Mouse (Mus musculus) right cerebral cortex, postnatal 25 days (tissue): ENCODE data around the gene Iqcc.

ENCODE experiments used
- DNase-seq: peaks from one replicate; pipeline ENCODE4 v3.0.0; 2022

Iqcc gene

DNA sequence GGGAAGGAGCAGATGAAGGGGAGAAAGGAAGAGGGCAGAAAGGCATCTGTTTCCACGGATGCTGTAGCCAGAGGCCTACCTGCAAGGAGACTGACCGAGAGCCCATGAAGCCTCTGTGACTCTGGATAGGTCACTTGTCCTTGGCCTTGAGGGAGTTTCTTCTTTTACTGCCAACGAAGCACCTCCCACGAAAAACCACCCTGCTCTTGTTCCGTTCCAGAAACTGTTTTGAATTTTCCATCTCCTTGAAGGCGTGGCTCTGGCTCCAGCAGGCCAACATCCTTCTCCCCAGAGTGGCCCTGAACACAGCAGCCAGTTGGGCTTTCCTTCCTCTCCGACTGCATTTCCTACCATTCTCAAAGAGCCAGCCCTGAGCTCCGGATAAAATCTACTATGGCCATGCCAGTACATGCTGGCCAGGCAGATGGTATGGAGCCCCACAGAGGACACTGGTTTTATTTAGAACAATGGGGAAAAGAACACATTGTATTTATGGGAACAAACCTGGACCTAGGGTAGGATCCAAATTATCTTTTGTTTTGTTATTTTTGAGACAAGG, 2.5 kb upstream of the Iqcc start:
- no peak for DNase-seq

DNA sequence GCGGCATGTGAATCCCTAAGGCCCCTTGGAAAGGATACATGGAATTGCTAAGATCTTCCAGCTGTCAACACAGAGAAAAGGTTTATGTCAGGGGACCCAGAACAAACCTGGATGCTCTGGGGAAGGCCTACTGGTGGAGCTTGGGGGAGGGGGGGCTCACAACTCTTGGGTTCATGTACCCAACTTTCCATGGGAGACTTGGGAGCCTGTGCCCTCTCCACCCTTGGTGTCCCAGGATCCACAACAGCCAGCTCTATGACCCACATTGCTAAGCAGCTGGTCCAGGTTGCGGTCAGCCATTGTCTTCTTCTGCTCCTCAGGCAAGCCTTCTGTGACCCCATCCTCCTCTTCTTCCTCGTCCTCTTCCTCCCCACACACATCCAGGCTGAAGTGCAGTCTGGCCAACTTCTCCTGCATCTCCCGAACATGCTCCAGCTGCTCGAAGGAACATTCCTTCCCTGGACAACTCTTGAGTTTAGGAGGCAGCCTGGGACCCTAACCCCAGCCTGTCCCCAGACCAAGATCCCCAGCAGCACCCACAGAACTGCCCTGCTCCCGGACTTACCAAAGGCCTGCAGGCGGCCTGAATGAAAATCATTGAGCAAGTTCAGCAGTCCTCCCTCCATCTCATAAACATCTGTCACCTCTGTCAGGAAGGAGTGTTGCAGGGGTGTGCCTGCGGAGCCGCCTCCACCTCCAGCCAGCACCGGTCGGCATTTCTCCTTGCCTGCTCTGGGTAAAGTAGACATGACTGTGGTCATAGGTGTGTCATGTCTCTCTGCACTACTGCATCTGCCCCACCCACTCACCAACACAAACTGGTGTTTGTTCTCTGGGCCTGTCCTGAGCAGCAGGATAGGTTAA, 1.8 kb upstream of the Iqcc start:
- no peak for DNase-seq

DNA sequence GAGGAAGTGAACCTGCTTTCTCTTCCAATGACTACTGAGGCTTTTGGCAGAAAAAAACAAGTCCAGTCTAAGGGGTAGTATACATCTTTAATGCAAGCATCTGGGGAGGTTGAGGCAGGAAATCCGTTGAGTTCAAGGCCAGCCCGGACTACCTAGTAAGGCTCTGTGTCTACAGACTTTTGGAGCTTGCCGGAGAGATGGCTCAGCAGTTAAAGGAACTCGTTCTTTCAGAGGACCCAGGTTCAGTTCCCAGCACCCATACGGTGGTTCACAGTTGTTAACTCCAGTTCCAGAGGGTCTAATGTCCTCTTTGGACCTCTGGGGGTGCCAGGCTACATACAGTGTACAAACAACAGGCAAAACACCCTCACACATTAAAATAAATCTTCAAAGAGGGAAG, 868 bp downstream of the Iqcc start:
- DNase-seq = no peak

DNA sequence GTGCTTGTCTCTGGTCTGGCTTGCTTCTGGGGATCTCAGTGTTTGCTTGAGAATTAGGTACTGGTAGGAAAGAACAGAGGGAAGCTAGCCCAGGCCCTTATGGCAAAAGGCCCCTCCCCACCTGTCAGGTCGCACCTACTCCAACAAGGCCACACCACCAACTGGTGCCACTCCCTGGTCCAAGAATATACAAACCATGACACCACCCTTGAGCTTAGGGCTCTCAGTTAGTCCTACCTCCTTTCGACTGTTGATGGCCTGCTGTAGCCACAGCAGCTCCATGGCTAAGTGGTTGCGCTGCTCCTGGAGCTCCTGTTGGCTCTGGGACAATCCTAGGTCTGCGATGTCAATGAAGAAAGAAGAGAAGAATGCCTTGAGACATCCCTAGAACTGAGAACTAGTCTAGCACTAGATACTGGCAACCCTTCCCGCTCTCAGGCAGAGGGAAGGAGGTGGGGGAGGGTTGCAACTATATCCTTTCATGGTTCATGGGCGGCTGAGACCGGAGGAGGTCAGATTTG, 1.7 kb downstream of the Iqcc start:
- DNase-seq = no peak

DNA sequence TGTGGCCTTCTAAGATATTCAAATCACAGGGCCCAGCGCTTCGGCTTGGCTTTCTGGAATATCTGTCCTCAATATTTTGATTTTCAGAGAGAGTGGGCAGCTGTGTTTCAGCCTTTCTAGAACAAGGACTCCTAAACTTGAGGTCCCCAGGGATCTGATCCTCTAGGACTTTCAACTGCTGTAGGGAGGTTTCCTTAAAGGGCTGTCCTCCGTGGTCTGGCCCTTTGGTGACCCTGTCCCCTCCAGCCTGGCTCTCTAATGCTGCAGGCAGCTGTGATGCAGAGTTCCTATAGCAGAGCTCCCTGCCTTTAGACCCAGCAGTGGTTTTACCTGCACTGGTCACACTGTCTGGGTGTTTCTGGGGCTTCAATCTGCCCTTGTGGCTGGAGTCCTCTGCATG, 2.3 kb downstream of the Iqcc start:
- DNase-seq = no peak

DNA sequence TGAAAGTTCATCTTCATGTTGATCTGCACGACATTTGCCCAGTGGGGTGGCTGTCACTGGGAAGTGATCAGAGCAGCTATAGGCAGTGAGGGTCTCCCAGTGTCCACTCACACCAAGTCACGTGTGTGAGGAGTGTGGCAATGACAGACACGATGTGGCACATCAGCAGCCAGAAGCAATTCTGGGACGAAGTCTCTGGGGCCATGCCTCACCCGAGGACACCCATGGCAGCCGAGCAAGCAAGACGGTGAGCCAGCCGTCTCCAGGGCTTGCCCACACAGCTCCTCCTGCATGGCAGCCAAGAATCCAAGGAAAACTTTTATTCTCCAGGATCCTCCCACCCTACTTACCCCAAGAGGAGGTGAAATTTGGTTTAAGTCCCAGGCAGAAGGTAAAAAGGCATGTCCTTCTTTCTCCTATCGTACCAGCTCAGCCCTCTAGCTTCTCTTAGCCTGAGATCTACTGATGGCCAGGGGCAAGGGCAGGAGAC, 3.1 kb downstream of the Iqcc start:
- no peak for DNase-seq

DNA sequence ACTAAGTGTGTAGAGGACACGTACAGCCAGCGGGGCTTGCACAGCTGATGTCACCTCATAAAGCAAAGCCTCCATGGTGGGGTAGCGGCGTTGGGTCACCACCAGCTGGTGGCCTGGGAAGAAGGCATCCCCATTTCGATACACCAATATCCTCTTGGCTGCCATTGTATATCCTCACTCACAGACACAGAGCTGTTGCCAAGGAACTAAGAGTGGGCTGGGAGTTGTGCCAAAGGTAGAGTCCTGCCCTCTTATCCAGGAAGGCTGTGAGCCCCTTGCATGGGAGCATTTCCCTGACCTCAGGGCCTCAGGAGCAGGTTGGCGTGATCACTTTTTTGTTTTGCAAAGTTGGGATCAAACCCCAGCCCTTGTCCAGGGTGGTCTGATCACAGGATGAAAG, 4.8 kb downstream of the Iqcc start, which contains the start of gene Dcdc2b:
Gene Dcdc2b, minus strand, starts transcription at position 165 of the 400 bp plus-strand sequence.
- DNase-seq = no peak

DNA sequence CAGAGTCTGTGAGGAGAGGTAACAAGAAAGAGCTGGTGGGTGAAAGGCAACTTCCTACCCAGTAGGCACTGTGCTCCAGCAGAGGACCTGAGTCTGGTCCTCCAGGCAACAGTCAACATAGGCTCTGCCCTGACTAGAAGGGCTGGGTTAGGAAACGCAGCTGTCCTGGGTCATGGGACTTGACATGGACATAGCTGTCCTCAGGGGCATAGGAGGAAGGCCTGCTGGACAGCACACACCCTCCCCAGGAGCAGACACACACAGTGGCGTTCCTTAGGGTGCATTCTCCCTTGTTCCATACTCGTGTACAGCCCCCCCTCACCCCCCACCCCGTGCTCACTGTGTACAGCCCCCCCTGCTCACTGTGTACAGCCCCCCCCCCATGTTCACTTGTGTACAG, 8.4 kb downstream of the Iqcc start:
- no peak for DNase-seq

DNA sequence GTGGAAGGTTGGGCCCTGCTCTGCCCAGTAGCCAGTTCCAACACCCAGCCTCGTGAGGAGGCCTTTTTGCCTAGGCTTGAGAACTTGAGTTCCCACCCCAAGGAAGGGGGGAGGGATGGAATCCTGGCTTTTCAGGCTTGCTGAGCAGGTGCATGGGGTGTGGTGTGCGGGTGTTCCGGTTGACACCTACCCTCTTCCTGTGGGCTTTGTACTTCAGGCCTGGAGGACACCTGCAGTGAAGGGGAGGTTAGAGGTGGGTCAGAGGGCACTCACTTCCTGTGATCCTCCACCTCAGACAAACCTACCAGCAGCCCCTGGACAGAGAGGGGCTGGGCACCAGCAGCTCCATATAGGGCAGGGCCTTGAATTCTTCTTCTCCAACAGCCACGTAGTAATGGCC, 8.9 kb downstream of the Iqcc start:
- DNase-seq = no peak

DNA sequence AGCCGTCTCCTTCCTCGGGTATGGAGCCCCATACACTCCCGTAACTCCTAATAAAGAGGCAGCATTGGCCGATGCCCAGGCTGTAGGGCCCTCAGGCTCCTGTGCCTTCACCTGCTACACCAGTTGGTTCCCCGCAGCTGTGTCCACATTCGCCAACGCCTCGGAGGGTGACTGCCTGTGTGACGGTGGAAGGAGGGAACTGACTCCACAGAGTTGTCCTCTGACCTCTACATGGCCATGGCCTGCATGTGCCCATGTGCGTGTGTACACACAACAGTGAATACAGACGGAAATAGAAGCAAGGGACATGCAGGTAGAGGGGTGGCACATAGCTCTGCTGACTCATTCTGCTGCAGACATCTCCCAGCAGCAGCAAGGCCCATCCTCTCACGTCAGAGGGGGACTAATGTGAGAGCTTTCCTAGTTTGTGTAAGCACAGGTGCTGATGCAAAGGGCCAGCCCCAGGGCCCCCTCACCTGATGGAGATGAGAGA, 9.7 kb downstream of the Iqcc start:
- DNase-seq = no peak

DNA sequence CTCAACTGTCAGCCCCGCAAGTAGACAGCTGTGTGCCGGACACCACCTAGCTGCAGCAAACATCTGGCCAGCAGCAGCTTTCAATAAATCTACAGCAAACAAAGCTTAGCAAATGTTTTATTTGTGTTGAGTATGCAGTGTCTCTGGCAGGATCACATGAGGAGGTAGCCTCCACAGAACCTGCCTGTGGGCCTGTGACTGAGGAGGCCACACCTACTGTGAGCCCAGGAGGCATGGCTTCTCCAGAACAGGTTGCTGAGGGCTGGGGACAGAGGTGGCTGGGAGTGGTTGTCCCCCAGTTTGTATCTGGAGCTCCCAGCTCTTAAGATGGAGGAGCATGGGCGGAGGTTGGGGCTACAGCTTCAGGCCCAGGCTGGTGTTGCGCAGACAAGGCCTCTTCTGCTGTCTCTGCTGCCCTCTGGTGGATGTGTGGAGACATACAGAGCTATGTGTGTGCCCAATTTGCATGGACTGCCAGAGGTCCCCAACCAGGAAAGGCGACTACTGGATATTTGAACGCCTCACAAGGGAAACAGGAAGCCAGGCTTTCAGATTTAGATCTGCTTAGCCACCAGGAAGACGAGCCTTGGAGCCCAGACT, 10.4 kb downstream of the Iqcc start:
- peak; percentile 78 for DNase-seq

DNA sequence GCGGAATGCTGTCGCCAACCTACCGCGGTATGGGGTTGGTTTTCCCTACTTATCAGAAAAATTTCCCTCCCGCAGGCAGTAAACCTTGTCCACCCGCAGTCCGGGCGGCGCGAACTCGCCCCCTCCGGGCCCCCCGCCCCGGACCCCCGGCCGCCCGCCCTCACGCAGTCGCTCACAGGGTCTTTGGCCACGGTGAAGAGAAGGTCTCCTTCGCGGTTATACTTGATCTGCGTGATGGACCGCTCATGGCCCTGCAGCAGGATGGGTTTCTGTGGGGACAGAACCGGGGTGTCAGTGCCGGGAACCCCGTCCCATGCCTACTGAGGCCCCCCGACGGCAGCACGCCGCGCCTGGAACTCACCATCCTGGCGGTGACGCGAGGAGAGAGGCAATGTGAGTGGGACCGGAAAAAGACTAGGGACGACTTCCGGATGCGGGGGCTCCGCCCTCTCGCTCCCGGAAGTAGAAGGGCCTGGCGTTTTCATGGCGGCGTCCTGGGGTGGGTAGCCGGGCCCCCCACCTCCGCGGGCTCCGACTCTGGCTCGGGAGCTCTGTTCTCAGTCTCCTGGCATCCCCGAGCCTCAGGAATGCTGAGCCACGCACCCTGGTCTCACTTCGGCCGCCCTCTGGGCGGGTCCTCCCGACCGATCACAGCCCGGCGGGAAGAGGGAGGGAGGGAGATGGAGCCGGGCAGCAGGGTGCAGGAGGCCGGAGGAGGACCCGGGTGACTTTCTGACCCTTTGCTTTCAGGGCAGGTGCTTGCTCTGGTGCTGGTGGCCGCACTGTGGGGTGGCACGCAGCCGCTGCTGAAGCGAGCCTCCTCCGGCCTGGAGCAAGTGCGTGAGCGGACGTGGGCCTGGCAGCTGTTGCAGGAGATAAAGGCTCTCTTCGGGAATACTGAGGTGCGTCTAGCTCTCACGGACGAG, 18.4 kb downstream of the Iqcc start, which contains the start of the genes Eif3i and Tmem234:
Gene Eif3i, minus strand, starts transcription at position 416 of the 926 bp plus-strand sequence.
Gene Tmem234, plus strand, starts transcription at position 436 of the 926 bp plus-strand sequence.
- DNase-seq = peak; percentile 84

DNA sequence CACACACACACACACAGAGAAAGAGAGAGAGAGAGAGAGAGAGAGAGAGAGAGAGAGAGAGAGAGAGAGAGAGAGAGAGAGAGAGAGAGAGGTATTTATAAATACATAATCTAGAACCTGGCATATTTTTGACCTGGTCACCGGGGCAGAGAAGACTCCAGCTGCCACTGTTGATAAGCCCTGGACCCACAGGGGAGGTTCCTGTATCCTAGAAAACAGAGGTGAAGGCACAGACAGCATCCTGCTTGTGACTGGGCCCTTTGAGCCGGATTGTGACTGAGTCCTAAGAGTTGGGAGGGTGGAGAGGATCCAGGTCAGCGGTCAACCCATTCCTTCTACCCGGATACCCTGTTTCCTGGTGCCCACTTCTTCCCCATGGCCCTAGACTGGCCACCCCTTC, 30.0 kb downstream of the Iqcc start:
- no peak for DNase-seq

DNA sequence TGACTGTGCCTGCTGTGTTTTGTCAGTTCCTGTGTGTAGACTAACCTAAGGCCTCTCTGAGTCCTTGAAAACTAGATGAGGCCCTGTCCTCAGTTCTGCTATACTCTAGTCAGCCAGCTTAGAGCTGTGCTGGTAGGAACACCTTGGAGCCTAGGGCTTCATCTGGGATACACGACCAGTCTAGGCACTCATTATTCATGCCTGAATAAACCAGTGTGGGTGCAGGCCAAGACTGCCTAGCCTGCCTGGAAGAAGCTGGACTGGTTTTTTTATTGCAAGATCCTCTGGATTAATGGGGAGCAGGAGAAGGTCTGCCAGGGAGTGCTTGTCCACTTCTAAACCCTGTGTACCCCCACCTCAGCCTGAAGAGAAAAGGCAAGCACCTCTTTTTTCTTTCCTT, 32.0 kb downstream of the Iqcc start:
- no peak for DNase-seq

DNA sequence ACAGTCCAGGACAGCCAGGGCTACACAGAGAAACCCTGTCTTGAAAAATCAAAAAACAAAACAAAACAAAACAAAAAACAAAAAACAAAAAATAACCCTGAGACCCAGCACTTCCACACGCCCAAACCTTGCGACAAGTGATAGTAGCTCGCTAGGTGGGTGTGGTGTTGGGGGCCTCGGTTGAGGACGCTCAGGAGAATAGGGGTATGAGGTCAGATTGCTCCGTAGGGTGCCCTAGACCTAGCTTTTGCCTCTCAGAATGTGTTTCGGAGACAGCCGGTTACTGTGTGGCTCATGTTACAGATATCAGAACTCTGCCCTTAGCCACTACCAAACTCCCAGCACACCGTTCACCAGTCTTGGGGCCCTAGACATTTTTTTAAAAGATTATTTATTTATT, 33.1 kb downstream of the Iqcc start:
- DNase-seq = no peak

DNA sequence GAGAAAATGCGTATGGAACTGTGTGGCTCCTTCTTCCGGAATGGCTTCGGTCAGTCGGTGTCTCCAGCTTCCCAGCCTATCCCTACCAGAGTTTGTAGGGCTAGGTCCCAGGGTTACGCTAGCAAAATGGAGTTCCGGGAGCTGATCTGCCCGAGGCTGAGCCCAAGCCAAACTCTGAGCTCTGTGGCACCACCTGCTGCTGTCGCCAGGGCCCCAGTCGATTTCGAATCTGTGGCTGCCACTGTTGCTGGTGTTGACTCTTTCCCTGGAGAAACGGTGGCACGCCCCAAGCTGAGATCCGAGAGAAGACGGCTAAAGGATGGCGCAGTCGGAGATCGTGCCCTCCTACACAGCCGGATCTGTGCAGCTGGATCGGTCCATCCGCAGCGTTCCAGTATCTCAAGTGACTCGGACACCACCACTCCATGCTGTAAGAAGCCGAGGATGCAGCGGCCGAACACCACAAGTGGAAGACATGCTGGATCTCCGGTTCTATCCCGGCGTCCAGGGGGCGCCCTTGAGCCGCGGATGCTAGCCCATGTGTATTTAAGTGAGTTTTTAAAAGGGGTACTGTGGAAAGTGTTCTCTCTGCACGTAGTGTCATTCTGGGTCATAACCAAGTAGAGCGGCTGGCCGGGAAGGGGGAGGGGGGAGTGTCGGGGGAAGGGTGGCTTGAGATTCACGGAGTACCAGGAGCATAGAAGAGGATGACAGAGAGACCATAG, 33.9 kb downstream of the Iqcc start:
- peak; percentile 78 for DNase-seq

DNA sequence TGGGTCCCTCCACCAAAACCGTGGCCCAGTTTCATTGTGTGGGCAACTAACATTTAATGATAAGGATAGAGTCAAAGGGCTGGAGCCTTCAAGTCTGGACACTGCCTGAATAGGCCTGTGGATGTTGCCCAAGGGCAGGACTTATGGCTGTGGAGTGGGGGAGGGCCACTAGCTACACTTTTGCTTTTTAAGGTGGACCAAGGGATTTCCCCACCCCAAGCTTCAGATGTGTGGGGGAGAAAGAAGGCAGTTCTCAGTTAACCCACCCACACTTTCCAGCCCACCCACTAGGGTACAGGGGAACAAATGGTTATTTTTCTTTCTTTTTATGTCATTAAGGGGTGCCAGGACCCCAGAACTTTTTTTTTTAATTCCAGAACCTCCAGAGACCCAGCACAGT, 34.5 kb downstream of the Iqcc start:
- no peak for DNase-seq

DNA sequence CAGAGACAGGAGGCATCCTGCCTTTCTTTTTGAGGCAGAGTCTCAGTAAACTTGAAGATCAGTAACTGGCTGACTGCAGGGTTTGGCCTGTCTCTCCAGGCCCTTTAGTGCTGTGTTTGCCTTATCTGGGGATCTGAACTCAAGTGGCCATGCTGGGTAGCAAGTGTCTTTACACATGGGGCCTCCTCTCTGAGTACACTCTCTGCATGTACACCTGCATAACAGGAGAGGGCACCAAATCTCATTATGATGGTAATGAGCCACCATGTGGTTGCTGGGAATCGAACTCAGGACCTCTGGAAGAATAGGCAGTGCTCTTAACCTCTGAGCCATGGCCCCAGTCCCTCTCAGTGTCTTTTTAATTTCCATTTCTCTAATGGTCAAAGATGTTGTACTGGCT, 36.6 kb downstream of the Iqcc start:
- no peak for DNase-seq

DNA sequence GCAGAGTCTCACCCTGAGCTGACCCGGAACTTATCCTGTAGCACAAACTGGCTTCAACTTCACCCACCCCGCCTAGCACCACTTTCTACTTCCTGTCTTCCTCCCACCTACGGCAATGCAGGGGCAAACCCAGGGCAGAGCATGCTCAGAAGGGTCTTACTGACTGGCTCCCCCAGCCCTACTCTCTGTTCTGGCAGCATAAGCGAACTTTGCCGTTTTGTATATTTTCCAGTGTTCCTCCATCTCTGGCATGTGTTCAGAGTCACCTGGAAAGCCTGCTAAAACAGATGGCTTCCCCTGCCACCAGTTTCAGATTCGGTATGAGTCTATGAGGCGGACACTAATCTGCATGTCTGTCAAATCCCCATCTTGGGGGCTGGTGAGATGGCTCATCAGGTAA, 38.6 kb downstream of the Iqcc start:
- no peak for DNase-seq

DNA sequence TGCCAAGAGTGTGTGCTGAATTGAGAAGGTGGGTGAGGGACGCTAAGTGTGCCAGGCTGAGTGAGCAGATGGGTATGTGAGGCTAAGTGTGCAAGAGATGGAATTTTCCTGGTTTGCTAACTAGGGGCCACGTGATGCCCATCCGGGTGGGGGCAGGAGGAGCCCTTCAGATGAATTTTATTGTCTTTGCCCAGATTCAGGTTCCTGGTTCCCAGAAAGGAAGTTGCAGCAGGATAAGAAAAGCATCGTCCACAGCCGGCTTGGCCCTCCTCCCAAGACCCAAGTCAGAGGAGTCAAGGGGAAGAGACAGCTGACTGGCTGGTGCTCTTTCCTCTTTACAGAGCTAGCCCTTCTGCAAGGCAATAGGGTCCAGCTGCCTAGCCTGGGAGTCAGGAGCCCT, 40.4 kb downstream of the Iqcc start, which contains the start of gene Fam167b:
Gene Fam167b, minus strand, starts transcription at position 84 of the 400 bp plus-strand sequence.
- no peak for DNase-seq

DNA sequence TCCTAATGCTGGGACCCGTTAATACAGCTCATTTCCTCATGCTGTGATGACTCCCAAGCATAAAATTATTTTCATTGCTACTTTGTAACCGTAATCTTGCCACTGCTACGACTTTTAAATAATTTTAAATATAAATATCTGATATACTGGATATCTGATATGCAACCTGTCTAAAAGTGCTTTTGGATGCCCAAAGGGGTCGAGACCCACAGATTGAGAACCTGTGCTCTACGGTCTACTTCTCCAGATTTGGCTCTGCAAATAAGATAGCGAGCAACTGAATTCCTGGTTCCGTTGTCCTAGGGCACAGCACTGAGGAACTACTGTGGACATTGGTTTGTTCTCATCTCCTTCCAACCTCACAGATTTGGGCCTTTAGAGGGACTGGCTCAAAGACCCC, 41.2 kb downstream of the Iqcc start:
- no peak for DNase-seq
